Mouse (Mus musculus): ENCODE data around the gene Kif5c. TPM values are rescaled to one million over a fixed set of nuclear protein-coding genes. Genes with fewer than 3 reads are reported as not detected.

Kif5c gene
- polyA plus RNA-seq, 1 experiment from 2014 or later = 2.7 TPM

DNA sequence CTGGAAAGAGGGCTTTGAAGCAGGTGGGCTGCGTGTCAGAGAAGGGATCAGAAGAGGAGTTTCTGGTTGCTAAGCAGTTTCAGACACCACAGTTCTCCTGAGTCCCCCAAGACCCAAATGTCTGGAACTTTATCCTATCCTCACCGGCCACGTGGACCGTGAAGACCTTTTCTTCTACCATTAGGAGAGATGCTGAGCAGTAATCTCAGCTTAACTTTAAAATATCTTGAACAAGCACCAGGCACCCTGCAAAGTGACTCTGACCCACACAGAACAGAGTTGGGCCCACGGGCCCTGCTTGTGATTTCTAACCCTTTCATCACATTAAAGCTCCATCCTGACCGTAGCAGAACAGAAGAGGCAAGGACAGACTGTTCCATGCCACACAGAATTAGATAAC, 29.7 kb downstream of the Kif5c start:
- Histone ChIP-seq H3K9ac (ENCODE audit: low read depth, low read length) (no peak overlapping the region), H3K4me2 (ENCODE audit: low read length) (no peak overlapping the region), H3K4me1 (replicated peaks; ENCODE audit: insufficient read depth, low read length) (no peaks in the 10 kb centered on the region), H3K27ac (no peak overlapping the region), H3K27me3 (ENCODE audit: insufficient read depth, low read length) (no peaks in the 10 kb centered on the region), H3K4me3 (replicated peaks; ENCODE audit: low read depth, low read length) (no peak overlapping the region), H3K36me3 (ENCODE audit: insufficient read depth, low read length) (no peaks in the 10 kb centered on the region), H3K9me3 (replicated peaks; ENCODE audit: low read length) (no peaks in the 10 kb centered on the region)
- TF ChIP-seq CTCF (IDR thresholded peaks at IDR 0.05; ENCODE audit: low read depth) = no peak
- WGBS = 83% methylated on average over 6 of the region's 6 CpGs
- DNase-seq (ENCODE audit: low spot score) (no peak), ATAC-seq (replicated peaks; ENCODE audit: low FRiP score, low read depth) (no peak)

DNA sequence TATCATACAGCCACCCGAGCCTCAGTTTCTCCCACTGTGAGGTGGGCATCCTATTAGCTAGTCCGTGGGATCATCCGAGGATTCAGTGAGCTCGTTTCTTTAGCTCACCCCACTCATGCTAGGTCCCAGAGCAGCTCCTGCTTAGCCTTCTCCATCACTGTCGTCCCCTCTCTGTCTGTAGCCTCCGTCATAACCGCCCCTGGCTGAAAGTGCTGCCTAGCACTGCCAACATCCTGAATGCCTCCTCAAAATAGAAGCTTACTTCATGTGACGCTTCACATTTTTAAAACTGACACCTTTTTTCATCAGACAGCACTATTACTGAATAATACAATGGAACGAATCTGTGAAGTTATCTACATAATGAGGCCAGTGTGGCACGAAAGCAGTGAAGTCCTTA, 30.1 kb downstream of the Kif5c start:
- no peak for TF ChIP-seq CTCF (IDR thresholded peaks at IDR 0.05; ENCODE audit: low read depth)
- H3K27ac ChIP-seq = no peak overlapping the region
- no peaks in the 10 kb centered on the region for H3K9me3 ChIP-seq (replicated peaks; ENCODE audit: low read length)
- no peaks in the 10 kb centered on the region for H3K36me3 ChIP-seq (ENCODE audit: insufficient read depth, low read length)
- no peak for ATAC-seq (replicated peaks; ENCODE audit: low FRiP score, low read depth)
- H3K4me2 ChIP-seq (ENCODE audit: low read length) = no peak overlapping the region
- H3K4me1 ChIP-seq (replicated peaks; ENCODE audit: insufficient read depth, low read length) = no peaks in the 10 kb centered on the region
- no peaks in the 10 kb centered on the region for H3K27me3 ChIP-seq (ENCODE audit: insufficient read depth, low read length)
- 86% methylated on average over 10 of the region's 10 CpGs for WGBS
- no peak overlapping the region for H3K4me3 ChIP-seq (replicated peaks; ENCODE audit: low read depth, low read length)
- no peak for DNase-seq (ENCODE audit: low spot score)
- no peak overlapping the region for H3K9ac ChIP-seq (ENCODE audit: low read depth, low read length)

- 87% methylated on average over 1 of the region's 1 CpGs for WGBS
- no peak overlapping the region for H3K27ac ChIP-seq
- H3K4me2 ChIP-seq (ENCODE audit: low read length) = no peak overlapping the region
- DNase-seq (ENCODE audit: low spot score) (no peak), ATAC-seq (replicated peaks; ENCODE audit: low FRiP score, low read depth) (no peak)
- no peaks in the 10 kb centered on the region for H3K36me3 ChIP-seq (ENCODE audit: insufficient read depth, low read length)
- no peaks in the 10 kb centered on the region for H3K9me3 ChIP-seq (replicated peaks; ENCODE audit: low read length)
- no peak overlapping the region for H3K9ac ChIP-seq (ENCODE audit: low read depth, low read length)
- H3K4me1 ChIP-seq (replicated peaks; ENCODE audit: insufficient read depth, low read length) = no peaks in the 10 kb centered on the region
- H3K4me3 ChIP-seq (replicated peaks; ENCODE audit: low read depth, low read length) = no peak overlapping the region
- H3K27me3 ChIP-seq (ENCODE audit: insufficient read depth, low read length) = no peaks in the 10 kb centered on the region
- TF ChIP-seq CTCF (IDR thresholded peaks at IDR 0.05; ENCODE audit: low read depth) = no peak
These were observed 32.6 kb downstream of the Kif5c start for GRCm38 (mm10) chr2:49651737-49652136.

DNA sequence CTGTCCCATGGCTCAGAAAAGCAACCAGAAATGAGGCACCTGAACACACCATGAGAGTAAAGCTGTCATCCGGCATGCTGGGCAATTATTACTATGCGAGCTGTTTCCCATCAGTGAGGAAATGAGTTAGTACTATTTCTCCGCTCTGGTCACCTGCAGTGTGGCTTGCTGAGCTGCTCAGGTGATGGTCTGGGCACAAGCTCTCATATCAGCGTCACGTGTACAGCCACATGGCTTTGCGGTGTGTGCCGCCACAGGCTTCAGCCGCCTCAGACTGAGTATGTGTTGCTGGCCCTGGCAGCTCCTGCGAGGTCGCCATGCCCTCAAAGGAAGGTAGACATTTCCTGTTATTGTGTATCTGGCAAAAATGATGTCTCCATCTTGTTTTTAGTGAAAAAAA, 35.5 kb downstream of the Kif5c start:
- H3K36me3 ChIP-seq (ENCODE audit: insufficient read depth, low read length) = no peaks in the 10 kb centered on the region
- no peak for ATAC-seq (replicated peaks; ENCODE audit: low FRiP score, low read depth)
- H3K4me1 ChIP-seq (replicated peaks; ENCODE audit: insufficient read depth, low read length) = no peaks in the 10 kb centered on the region
- TF ChIP-seq CTCF (IDR thresholded peaks at IDR 0.05; ENCODE audit: low read depth) = no peak
- H3K9me3 ChIP-seq (replicated peaks; ENCODE audit: low read length) = no peaks in the 10 kb centered on the region
- no peak overlapping the region for H3K27ac ChIP-seq
- no peak overlapping the region for H3K9ac ChIP-seq (ENCODE audit: low read depth, low read length)
- WGBS = 83% methylated on average over 10 of the region's 10 CpGs
- H3K4me2 ChIP-seq (ENCODE audit: low read length) = no peak overlapping the region
- no peaks in the 10 kb centered on the region for H3K27me3 ChIP-seq (ENCODE audit: insufficient read depth, low read length)
- no peak for DNase-seq (ENCODE audit: low spot score)
- no peak overlapping the region for H3K4me3 ChIP-seq (replicated peaks; ENCODE audit: low read depth, low read length)

GRCm38 (mm10) chr2:49655195-49655873, 36.2 kb downstream of the Kif5c start:
- ATAC-seq (replicated peaks; ENCODE audit: low FRiP score, low read depth) (no peak), DNase-seq (ENCODE audit: low spot score) (no peak)
- H3K4me1 ChIP-seq (replicated peaks; ENCODE audit: insufficient read depth, low read length) = no peaks in the 10 kb centered on the region
- TF ChIP-seq CTCF (IDR thresholded peaks at IDR 0.05; ENCODE audit: low read depth) = no peak
- H3K4me2 ChIP-seq (ENCODE audit: low read length) = no peak overlapping the region
- no peaks in the 10 kb centered on the region for H3K27me3 ChIP-seq (ENCODE audit: insufficient read depth, low read length)
- WGBS = 70% methylated on average over 11 of the region's 11 CpGs
- H3K27ac ChIP-seq = no peak overlapping the region
- H3K9me3 ChIP-seq (replicated peaks; ENCODE audit: low read length) = no peaks in the 10 kb centered on the region
- H3K4me3 ChIP-seq (replicated peaks; ENCODE audit: low read depth, low read length) = no peak overlapping the region
- no peaks in the 10 kb centered on the region for H3K36me3 ChIP-seq (ENCODE audit: insufficient read depth, low read length)
- H3K9ac ChIP-seq (ENCODE audit: low read depth, low read length) = no peak overlapping the region

DNA sequence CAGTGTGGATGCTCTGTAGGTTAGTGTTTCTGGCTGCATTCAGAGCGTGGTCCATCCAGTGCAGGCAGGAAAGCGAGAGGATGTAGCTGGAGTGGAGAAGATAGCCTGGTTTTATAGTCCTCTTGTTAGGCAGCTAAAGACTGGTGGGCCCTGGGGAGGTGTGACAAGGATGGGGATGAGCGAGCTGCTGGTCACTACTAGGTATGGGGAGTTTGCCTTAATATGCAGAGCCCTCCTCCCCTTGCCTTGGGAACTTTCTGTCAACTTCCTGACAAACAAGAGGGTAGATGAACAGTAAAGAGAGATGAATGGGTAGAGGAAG, 36.7 kb downstream of the Kif5c start:
- ATAC-seq (replicated peaks; ENCODE audit: low FRiP score, low read depth) (no peak), DNase-seq (ENCODE audit: low spot score) (no peak)
- Histone ChIP-seq H3K4me2 (ENCODE audit: low read length) (no peak overlapping the region), H3K27me3 (ENCODE audit: insufficient read depth, low read length) (no peaks in the 10 kb centered on the region), H3K36me3 (ENCODE audit: insufficient read depth, low read length) (no peaks in the 10 kb centered on the region), H3K4me1 (replicated peaks; ENCODE audit: insufficient read depth, low read length) (no peaks in the 10 kb centered on the region), H3K9me3 (replicated peaks; ENCODE audit: low read length) (no peaks in the 10 kb centered on the region), H3K27ac (no peak overlapping the region), H3K4me3 (replicated peaks; ENCODE audit: low read depth, low read length) (no peak overlapping the region), H3K9ac (ENCODE audit: low read depth, low read length) (no peak overlapping the region)
- WGBS = 70% methylated on average over 3 of the region's 3 CpGs
- no peak for TF ChIP-seq CTCF (IDR thresholded peaks at IDR 0.05; ENCODE audit: low read depth)

- Histone ChIP-seq H3K27me3 (ENCODE audit: insufficient read depth, low read length) (no peaks in the 10 kb centered on the region), H3K4me2 (ENCODE audit: low read length) (no peak overlapping the region), H3K4me1 (replicated peaks; ENCODE audit: insufficient read depth, low read length) (no peaks in the 10 kb centered on the region), H3K4me3 (replicated peaks; ENCODE audit: low read depth, low read length) (no peak overlapping the region), H3K9me3 (replicated peaks; ENCODE audit: low read length) (no peaks in the 10 kb centered on the region), H3K9ac (ENCODE audit: low read depth, low read length) (no peak overlapping the region), H3K36me3 (ENCODE audit: insufficient read depth, low read length) (no peaks in the 10 kb centered on the region), H3K27ac (no peak overlapping the region)
- DNase-seq (ENCODE audit: low spot score) = no peak
- WGBS = 90% methylated on average over 2 of the region's 2 CpGs
- peak; percentile 5; the same call in 1 of the 2 replicates for TF ChIP-seq CTCF (IDR thresholded peaks at IDR 0.05; ENCODE audit: low read depth)
- ATAC-seq (replicated peaks; ENCODE audit: low FRiP score, low read depth) = no peak
These were observed 37.9 kb downstream of the Kif5c start for GRCm38 (mm10) chr2:49656988-49657387.

Measured in kidney, postnatal 0 days (tissue).